9 mouse cellular contexts compared by ENCODE assay signal in the genomic region with DNA sequence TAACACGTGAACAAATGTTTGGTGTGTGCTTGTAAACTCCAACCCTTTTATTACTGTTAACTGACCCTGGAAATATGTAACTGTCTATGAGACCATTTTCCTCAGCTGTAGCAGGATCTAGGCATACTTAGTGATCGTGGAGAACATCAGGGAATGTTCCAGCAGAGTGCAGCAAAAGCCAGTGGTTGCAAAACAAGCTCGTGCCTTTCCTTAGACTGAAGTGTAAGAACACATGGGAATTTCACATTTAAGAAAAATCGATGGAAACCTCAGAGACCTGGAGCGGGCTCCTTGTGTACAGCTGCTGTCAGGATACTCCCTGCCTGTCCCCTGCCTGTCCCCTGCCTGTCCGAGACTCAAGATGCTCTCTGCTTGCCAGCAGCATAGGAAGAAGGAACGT.
A peak's percentile ranks its signal among the peaks of the same experiment; 100 is the strongest.
DNase-seq lines count a peak whose midpoint lies in the region; ATAC-seq and TF ChIP-seq lines count a peak whose summit lies in the region.
"Had no signal": no experiment of that assay in that cellular context is flagged by ENCODE, and none has a peak within 500 bp of the region (broad histone marks: within the 10 kb centered on the region; RNA-seq: fewer than 3 reads in every experiment).

No protein-coding gene starts in this region.

- H3K4me3 ChIP-seq in forebrain, postnatal 0 days (ENCODE audit: low read depth, low read length), result no peak overlapping the region
- no peak overlapping the region for H3K4me3 ChIP-seq in forebrain, embryonic 15.5 days
- no peak overlapping the region for H3K4me3 ChIP-seq in kidney, embryonic 16.5 days (ENCODE audit: low read length)
- no peak overlapping the region for H3K4me3 ChIP-seq in G1E (ENCODE audit: low read depth, low read length)
- no peak overlapping the region for H3K4me3 ChIP-seq in intestine, postnatal 0 days (ENCODE audit: low read depth, low read length)
- H3K4me3 ChIP-seq: midbrain, embryonic 12.5 days had no signal

- peak; percentile 68 for TF ChIP-seq CTCF in forebrain, postnatal 0 days (IDR thresholded peaks at IDR 0.05; ENCODE audit: low read depth)
- TF ChIP-seq CTCF in G1E (IDR thresholded peaks at IDR 0.05; ENCODE audit: low read depth, low read length), result no peak
- TF ChIP-seq CTCF in intestine, postnatal 0 days (IDR thresholded peaks at IDR 0.05; ENCODE audit: low read depth), result peak; percentile 64

- WGBS in forebrain, postnatal 0 days, result 49% methylated on average over 7 of the region's 7 CpGs
- WGBS in forebrain, embryonic 15.5 days, result 68% methylated on average over 7 of the region's 7 CpGs
- WGBS in kidney, embryonic 16.5 days, result 64% methylated on average over 7 of the region's 7 CpGs
- WGBS in intestine, postnatal 0 days, result 66% methylated on average over 7 of the region's 7 CpGs

- no peak overlapping the region for H3K9ac ChIP-seq in forebrain, postnatal 0 days
- H3K9ac ChIP-seq in forebrain, embryonic 15.5 days (replicated peaks), result no peak overlapping the region
- no peak overlapping the region for H3K9ac ChIP-seq in kidney, embryonic 16.5 days (replicated peaks; ENCODE audit: low read length)
- no peak overlapping the region for H3K9ac ChIP-seq in intestine, postnatal 0 days (ENCODE audit: low read depth, low read length)
- H3K9ac ChIP-seq: midbrain, embryonic 12.5 days had no signal

- no peaks in the 10 kb centered on the region for H3K27me3 ChIP-seq in forebrain, postnatal 0 days (ENCODE audit: insufficient read depth, low read length)
- no peaks in the 10 kb centered on the region for H3K27me3 ChIP-seq in forebrain, embryonic 15.5 days
- no peaks in the 10 kb centered on the region for H3K27me3 ChIP-seq in kidney, embryonic 16.5 days (ENCODE audit: insufficient read depth, low read length)
- H3K27me3 ChIP-seq in G1E (ENCODE audit: insufficient read depth, low read length), result no peaks in the 10 kb centered on the region
- H3K27me3 ChIP-seq in intestine, postnatal 0 days (replicated peaks; ENCODE audit: control insufficient read depth, insufficient read depth, low read length), result no peaks in the 10 kb centered on the region
- H3K27me3 ChIP-seq: midbrain, embryonic 12.5 days had no signal

- no peak overlapping the region for H3K27ac ChIP-seq in forebrain, postnatal 0 days (ENCODE audit: low read depth, low read length)
- H3K27ac ChIP-seq in forebrain, embryonic 15.5 days (replicated peaks), result no peak overlapping the region
- H3K27ac ChIP-seq in kidney, embryonic 16.5 days (ENCODE audit: low read length), result no peak overlapping the region
- no peak overlapping the region for H3K27ac ChIP-seq in intestine, postnatal 0 days (ENCODE audit: low read depth, low read length)
- H3K27ac ChIP-seq: midbrain, embryonic 12.5 days had no signal

- H3K9me3 ChIP-seq in forebrain, postnatal 0 days (ENCODE audit: low read length), result no peaks in the 10 kb centered on the region
- no peaks in the 10 kb centered on the region for H3K9me3 ChIP-seq in forebrain, embryonic 15.5 days
- H3K9me3 ChIP-seq in kidney, embryonic 16.5 days (ENCODE audit: low read length), result no peaks in the 10 kb centered on the region
- H3K9me3 ChIP-seq in G1E (replicated peaks), result no peaks in the 10 kb centered on the region
- H3K9me3 ChIP-seq in intestine, postnatal 0 days (ENCODE audit: control insufficient read depth), result no peaks in the 10 kb centered on the region
- H3K9me3 ChIP-seq: midbrain, embryonic 12.5 days had no signal

- no peaks in the 10 kb centered on the region for H3K4me1 ChIP-seq in forebrain, postnatal 0 days (ENCODE audit: insufficient read depth)
- peaks cover 14% of the 10 kb centered on the region for H3K4me1 ChIP-seq in forebrain, embryonic 15.5 days
- H3K4me1 ChIP-seq in kidney, embryonic 16.5 days (ENCODE audit: insufficient read depth, low read length), result peaks cover 9% of the 10 kb centered on the region; the same call in 1 of the 2 replicates
- H3K4me1 ChIP-seq in G1E (ENCODE audit: insufficient read depth, low read depth, low read length), result peaks cover 23% of the 10 kb centered on the region
- no peaks in the 10 kb centered on the region for H3K4me1 ChIP-seq in intestine, postnatal 0 days (replicated peaks; ENCODE audit: control insufficient read depth, insufficient read depth, low read length)

- peak; percentile 66; the same call in 1 of the 2 replicates for ATAC-seq in forebrain, postnatal 0 days
- no peak for ATAC-seq in forebrain, embryonic 15.5 days (replicated peaks)
- ATAC-seq in kidney, embryonic 16.5 days (ENCODE audit: low FRiP score, low TSS enrichment), result no peak
- no peak for ATAC-seq in G1E (ENCODE audit: extremely low read depth, insufficient number of reproducible peaks, low FRiP score, poor library complexity, severe bottlenecking)
- no peak for ATAC-seq in intestine, postnatal 0 days
- no peak for ATAC-seq in cerebellum, adult (ENCODE audit: insufficient number of reproducible peaks, low FRiP score, low TSS enrichment)

- H3K4me2 ChIP-seq in forebrain, postnatal 0 days (ENCODE audit: low read depth), result no peak overlapping the region
- no peak overlapping the region for H3K4me2 ChIP-seq in forebrain, embryonic 15.5 days (replicated peaks)
- no peak overlapping the region for H3K4me2 ChIP-seq in kidney, embryonic 16.5 days (replicated peaks; ENCODE audit: low read depth, low read length)
- no peak overlapping the region for H3K4me2 ChIP-seq in intestine, postnatal 0 days (replicated peaks; ENCODE audit: low read depth)
- H3K4me2 ChIP-seq: midbrain, embryonic 12.5 days had no signal

- peak; percentile 62 for DNase-seq in forebrain, postnatal 0 days
- peak; percentile 24 for DNase-seq in kidney, postnatal 14 days
- peak; percentile 11 for DNase-seq in G1E (ENCODE audit: low spot score)
- no peak for DNase-seq in spleen, postnatal 10 days (ENCODE audit: low spot score in 2 of 2)

- no peaks in the 10 kb centered on the region for H3K36me3 ChIP-seq in forebrain, postnatal 0 days (ENCODE audit: insufficient read depth)
- no peaks in the 10 kb centered on the region for H3K36me3 ChIP-seq in forebrain, embryonic 15.5 days
- H3K36me3 ChIP-seq in kidney, embryonic 16.5 days (ENCODE audit: insufficient read depth, low read length), result no peaks in the 10 kb centered on the region
- no peaks in the 10 kb centered on the region for H3K36me3 ChIP-seq in G1E (replicated peaks)
- H3K36me3 ChIP-seq in intestine, postnatal 0 days (ENCODE audit: control insufficient read depth, insufficient read depth), result no peaks in the 10 kb centered on the region
- H3K36me3 ChIP-seq: midbrain, embryonic 12.5 days had no signal

Comparison
In these comparisons a context has a peak if more than half of its experiments do, and no peak if none do; other contexts are left out.
1. DNase-seq: peak in forebrain, postnatal 0 days (single experiment), kidney, postnatal 14 days (single experiment) and G1E (single experiment); none in spleen, postnatal 10 days (0 of 2).